Mouse (Mus musculus) B cell, adult (primary cell): ENCODE results near the gene Mdc1. TPM values are rescaled to one million over a fixed set of nuclear protein-coding genes. Genes with fewer than 3 reads are reported as not detected.

ENCODE experiments used
- total RNA-seq: library from RNA; stranded (reverse); gene quantifications from 4 replicates; pipeline ENCODE4 v1.2.4, GENCODE M21; 2023; ENCODE audit not compliant: inconsistent age

Gene Mdc1
- 71.4 to 86.6 TPM (median 79.7 TPM) in 4 replicates for total RNA-seq

DNA sequence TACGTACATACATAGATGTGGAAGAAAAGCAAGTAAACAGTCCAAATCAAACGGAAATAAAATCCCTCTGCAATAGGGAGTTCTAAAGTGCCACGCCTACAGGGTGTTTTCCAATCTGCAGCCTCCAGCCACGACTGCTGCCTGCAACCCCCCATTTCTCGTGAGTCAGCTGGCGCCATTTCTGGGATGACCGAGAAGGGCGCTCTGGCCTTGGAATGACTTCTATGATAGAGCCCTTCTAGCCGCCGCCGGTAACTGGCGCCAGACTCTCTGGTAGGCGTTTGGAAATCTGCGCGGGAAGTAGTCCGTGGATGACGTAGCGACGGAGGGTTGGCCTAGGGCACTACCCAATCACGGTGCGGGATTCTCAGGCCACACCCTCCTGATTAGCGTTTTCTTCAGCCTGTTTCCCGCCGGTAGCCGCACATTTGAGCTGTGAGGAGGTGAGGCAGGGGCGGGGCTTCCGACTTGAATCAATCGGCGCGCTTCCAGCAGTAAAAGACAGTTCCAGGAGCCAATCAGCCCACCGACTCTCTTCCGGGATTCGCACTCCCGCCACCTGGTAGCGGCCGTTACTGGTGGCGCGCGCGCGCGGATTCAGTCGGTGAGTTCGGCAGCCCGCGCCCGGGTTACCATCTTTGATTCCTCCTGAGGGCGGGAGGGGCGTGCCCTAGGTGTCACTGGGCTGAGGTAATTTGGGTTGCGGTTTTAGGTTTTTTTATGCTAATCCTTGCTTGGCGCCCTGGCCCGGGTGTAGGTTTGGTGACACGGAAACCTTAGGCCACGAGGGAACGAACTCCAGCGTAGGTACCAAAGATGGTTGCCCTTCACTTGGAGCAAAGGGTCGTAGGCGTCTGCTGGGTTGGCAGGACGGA lies at the start of gene Mdc1:
Gene Mdc1 (plus strand): TSS at position 440 of the 875 bp plus-strand sequence.

DNA sequence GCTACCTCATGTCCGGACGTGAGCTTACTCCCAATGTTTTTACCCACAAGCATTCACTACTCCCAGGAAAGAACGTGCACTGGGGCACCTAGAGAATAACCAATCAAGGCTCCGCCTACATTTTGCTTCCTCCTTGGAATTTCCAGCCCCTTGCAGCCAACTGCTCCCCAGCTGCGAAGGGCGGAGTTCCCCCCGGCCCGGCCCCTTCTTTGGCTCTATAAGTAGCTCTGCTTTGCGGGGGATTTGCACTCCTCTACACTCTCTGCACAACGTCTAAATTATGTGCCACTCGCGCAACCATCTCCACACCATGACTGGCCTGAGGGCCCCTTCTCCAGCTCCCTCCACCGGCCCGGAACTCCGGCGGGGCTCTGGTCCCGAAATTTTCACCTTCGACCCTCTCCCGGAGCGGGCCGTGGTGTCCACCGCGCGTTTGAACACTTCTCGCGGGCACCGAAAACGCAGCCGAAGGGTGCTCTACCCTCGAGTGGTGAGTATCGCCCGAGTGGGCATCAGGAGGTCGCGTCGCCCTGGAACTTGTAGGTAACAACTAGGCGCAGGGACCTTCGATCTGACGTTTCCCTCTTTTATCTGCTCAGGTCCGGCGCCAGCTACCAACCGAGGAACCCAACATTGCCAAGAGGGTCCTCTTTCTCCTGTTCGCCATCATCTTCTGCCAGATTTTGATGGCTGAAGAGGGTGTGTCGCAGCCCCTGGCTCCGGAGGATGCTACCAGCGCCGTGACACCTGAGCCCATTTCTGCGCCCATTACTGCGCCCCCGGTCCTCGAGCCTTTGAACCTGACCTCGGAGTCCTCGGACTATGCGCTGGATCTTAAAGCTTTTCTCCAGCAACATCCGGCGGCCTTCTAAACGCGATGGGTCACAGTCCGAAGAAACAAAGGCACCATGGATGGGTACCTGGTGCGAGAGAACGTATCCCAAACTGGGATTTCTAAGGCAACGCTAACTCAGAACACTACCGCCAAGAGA lies 19.6 kb upstream of the Mdc1 start, which contains the start of gene Ier3:
Gene Ier3 (plus strand): TSS at position 246 of the 992 bp plus-strand sequence.

DNA sequence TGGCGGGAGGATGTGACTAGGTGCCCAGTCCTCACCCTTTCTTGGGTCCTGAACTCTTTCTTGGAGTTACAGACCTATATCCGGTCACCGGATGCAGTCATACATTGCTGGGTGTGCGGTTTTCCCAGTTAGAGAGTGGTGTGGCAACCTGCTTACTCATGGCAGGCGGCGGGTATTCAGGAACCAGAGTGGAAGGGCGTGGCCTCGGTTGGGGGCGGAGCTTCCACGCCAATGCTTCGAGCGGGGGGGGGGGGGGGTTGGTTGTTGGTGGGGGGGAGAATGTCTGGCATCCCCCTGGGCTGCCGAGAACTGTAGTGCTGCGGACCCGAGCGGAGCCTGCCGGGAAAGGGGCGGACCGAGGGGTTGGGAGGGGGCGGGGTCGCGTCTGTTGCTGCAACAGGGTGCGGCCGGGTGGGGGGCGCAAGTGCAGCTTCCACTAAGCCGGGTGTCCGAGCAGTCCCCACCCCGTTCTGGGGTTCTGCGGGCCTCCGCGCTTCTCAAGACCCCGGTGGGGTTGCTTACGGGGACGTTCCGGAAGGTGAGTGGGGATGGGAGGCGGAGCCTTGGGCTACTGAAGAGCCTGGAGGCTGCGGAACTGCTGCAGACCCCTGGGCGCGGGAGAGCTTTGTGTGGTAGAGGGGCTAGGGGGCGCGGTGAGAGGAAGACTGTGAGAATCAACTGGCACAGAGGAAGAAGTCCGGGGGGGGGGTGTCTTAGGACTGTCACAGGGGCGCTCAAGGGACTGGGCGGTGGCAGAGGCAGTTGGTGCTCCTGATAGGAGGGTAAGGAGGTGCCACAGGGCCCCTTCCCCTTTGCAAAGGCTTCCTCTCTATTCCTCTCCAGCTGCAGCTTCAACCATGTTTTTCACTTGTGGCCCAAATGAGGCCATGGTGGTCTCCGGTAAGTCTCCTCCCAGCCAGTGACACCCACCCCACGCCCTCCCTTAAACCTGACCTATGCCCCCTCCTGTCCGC lies 18.1 kb upstream of the Mdc1 start, which contains the start of gene Flot1:
Gene Flot1 (plus strand): TSS at position 267 of the 974 bp plus-strand sequence.

DNA sequence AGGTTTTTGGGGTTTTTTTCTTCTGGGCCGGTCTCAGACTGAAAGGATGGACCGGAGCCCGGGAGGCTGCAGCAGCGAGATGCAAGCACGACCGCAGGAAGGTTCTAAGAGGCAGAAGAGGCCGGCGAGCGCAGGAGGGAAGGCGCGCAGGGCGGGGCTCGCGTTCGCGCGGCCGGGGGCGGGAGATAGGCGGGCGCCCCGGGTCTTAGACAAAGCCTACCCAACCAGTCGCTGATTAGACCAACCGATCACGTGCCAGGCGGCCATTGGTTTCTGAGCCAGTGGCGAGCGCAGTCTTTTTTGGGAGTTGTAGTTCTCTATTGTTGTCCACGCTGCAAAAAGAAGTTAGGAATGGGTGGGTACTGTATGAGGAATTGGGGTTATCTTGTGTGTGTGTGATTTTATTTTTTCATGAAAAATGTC lies 3.2 kb upstream of the Mdc1 start, which contains the start of gene Tubb5:
Gene Tubb5 (minus strand): TSS at position 185 of the 423 bp plus-strand sequence.

DNA sequence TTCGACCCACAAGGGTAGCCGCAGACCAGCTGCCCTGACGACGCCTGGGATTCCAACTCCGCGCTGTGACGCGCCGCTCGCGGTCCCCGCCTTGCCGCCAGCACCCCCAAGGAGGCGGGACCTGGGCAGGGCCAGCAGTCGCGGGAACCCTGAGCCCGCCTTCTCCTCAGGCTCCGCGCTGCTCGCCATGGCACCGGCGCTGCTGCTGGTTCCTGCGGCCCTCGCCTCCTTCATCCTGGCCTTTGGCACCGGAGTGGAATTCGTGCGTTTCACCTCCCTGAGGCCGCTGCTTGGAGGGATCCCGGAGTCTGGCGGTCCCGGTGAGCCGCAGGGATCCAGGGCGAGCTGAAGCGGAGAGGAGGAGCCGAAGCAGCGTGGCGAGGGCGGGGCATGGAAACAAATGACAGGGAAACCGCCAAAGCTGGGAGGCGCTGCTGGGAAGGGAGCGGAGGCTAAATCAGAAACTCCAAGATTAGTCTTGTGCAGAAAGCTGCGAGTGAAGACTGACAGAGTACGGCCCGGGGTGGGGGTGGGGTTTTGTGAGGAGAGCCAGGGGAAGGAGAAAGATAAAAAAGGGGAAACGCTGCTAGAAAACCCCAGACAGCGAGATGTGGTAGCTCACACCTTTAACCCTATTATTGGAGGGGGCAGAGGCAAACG lies 20.0 kb downstream of the Mdc1 start, which contains the start of gene Nrm:
Gene Nrm (plus strand): TSS at position 121 of the 660 bp plus-strand sequence.

DNA sequence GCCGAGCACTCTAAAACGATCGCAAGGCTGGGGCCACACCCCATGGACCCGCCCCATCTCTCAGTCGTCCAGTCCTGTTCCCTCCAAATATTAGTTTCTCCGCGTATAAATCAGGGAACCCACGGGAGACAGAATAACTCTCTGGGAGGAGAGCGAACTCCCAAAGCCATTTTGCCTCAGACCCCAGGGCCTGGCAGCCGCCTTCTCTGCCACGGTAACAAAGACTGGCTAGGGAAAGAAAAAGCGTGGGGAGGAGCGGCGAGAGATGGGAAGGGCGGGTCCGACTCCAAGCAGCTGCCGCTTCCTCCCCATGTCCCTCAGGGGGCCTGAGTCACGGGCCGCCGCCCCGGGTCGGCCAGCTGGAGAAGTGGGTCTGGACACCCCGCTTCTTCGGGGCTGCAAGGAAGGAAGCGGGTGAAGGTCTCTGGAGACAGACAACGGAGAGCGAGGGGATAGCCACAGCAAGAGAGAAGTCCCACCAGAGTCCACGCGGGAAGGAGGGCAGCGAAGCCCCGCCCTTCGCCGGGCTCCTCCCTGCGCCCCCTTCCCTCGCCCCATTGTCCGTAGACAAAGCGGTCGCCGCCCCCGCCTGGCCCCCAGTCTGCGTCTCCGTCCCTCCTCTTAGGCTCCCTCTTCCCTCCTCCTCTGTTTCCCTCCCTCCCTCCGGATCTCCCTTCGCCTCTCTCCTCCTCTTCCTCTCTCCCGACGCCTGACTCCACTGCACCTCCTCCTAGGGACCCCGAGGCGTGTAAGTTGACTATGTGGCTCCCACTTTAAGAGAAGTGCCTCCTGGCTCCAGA lies 24.4 kb downstream of the Mdc1 start, which contains the start of gene Ppp1r18:
Gene Ppp1r18 (plus strand): TSS at position 113 of the 800 bp plus-strand sequence.

DNA sequence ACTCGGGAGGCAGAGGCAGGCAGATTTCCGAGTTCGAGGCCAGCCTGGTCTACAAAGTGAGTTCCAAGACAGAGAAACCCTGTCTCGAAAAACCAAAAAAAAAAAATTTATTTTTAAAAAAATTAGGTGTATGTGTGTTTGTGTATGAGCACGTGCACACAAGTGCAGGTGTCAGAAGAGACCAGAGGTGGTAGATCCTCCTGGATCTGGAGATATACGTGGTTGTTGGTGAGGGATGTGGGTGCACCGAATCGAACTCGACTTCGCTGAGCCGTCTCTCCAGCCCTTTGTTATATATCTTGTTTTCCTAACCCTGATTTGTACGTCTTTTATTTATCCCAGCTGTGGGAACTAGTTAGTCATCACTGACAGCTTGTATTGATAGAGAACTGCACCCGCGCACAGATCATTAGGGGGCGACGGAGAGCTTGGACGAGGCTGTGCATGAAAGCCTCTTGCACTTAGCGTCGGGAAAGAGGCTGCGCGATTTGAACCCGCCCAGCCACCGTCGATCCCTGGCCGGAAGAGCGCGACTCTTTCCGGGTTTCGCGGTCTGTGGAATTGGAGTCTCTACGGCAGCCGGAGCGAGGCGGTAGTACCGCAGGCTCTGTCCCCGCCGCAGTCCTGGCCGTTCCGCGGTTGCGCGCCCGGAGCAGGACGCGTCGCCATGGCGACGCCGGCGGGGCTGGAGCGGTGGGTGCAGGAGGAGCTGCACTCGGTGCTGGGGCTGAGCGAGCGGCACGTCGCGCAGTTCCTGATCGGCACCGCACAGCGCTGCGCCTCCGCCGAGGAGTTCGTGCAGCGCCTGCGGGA lies 38.1 kb downstream of the Mdc1 start, which contains the start of gene Dhx16:
Gene Dhx16 (plus strand): TSS at position 575 of the 813 bp plus-strand sequence.

DNA sequence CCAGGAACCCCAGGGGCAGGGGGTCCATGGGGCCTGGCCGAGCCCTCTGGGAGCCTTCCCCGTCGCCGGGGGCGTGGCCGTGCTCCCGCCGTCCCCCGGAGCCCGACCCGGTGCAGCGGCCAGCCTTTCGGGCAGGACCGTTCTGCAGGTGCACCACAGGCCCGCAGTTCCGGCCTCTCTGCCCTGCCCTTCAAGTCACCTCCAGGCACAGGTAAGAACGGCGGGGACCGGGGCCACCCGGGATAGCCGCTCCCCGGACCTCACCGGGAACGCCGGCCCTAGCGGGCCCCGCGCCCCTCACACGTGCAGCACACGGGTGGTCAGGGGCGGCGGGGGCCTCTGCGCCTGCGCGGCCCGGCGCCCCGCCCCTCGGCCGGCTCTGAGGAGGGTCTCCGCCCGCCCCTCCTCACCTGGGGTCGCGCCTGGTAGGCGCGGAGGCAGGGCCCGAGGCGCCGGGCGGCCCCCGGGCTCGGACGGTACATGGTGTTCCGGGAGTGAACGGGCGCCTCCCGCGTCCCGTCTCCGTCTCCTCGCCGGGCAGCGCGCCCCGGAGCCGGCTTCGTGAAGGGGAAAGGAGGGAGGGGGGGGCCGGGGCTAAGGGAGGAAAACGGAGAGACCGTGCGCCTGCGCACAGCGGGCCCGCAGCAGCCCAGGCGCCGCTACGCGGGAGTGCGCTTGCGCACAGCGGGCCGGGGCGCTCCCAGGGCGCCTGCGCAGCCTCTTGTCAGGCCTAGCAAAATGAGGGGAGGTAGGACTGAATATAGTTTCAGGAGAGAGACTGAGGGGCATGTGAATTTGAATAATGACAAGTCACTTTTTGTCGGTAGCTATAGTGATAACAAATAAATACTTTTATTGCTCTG lies 55.7 kb downstream of the Mdc1 start, which contains the start of gene 2310061I04Rik:
Gene 2310061I04Rik (minus strand): TSS at position 651 of the 863 bp plus-strand sequence.

Other genes starting within 250 kb of the Mdc1 start
- gene Sfta2, start 240.0 kb upstream of the Mdc1 start, total RNA-seq = not detected in 4 replicates
- gene Gm9573, start 214.9 kb upstream of the Mdc1 start, total RNA-seq = not detected in 4 replicates
- gene Mucl3, start 197.8 kb upstream of the Mdc1 start, total RNA-seq = not detected in 4 replicates
- gene Vars2, start 173.9 kb upstream of the Mdc1 start, total RNA-seq = 43.2 to 67.6 TPM (median 49.8 TPM) in 4 replicates
- 17.9 to 21.2 TPM (median 19.8 TPM) in 4 replicates for gene Gtf2h4, start 167.8 kb upstream of the Mdc1 start, total RNA-seq
- not detected in 4 replicates for gene Ddr1, start 136.9 kb upstream of the Mdc1 start, total RNA-seq
- 0.63 to 0.99 TPM (median 0.78 TPM) in 3 of 4 replicates, not detected in the other for gene Ier3, start 19.8 kb upstream of the Mdc1 start, total RNA-seq
- 16.0 to 20.9 TPM (median 18.6 TPM) in 4 replicates for gene Flot1, start 18.3 kb upstream of the Mdc1 start, total RNA-seq
- gene Tubb5, start 3.2 kb upstream of the Mdc1 start, total RNA-seq = 262 to 275 TPM (median 274 TPM) in 4 replicates
- gene Nrm, start 19.8 kb downstream of the Mdc1 start, total RNA-seq = 80.2 to 95.7 TPM (median 86.5 TPM) in 4 replicates
- 209 to 233 TPM (median 217 TPM) in 4 replicates for gene Ppp1r18, start 24.1 kb downstream of the Mdc1 start, total RNA-seq
- 103 to 128 TPM (median 115 TPM) in 4 replicates for gene Dhx16, start 38.3 kb downstream of the Mdc1 start, total RNA-seq
- gene 2310061I04Rik, start 55.9 kb downstream of the Mdc1 start, total RNA-seq = 16.2 to 22.4 TPM (median 19.8 TPM) in 4 replicates
- gene Atat1, start 68.6 kb downstream of the Mdc1 start, total RNA-seq = 14.7 to 21.4 TPM (median 18.2 TPM) in 4 replicates
- gene Mrps18b, start 74.9 kb downstream of the Mdc1 start, total RNA-seq = 69.7 to 78.6 TPM (median 73.2 TPM) in 4 replicates
- 159 to 172 TPM (median 168 TPM) in 4 replicates for gene Ppp1r10, start 74.9 kb downstream of the Mdc1 start, total RNA-seq
- 114 to 128 TPM (median 125 TPM) in 4 replicates for gene Abcf1, start 128.2 kb downstream of the Mdc1 start, total RNA-seq
- 72.2 to 88.6 TPM (median 80.9 TPM) in 4 replicates for gene Gnl1, start 138.3 kb downstream of the Mdc1 start, total RNA-seq
- gene Prr3, start 138.7 kb downstream of the Mdc1 start, total RNA-seq = 83.4 to 98.8 TPM (median 91.2 TPM) in 4 replicates
- gene H2-T24, start 179.0 kb downstream of the Mdc1 start, total RNA-seq = 41.2 to 56.0 TPM (median 48.9 TPM) in 4 replicates
- 313 to 352 TPM (median 345 TPM) in 4 replicates for gene H2-T23, start 191.3 kb downstream of the Mdc1 start, total RNA-seq
- gene H2-T22, start 201.2 kb downstream of the Mdc1 start, total RNA-seq = 87.9 to 100 TPM (median 90.8 TPM) in 4 replicates
- gene Gm6034, start 201.4 kb downstream of the Mdc1 start, total RNA-seq = 0.35 to 1.7 TPM (median 0.96 TPM) in 3 of 4 replicates, not detected in the other
- 58.1 to 68.2 TPM (median 65.7 TPM) in 4 replicates for gene Gm11127, start 216.9 kb downstream of the Mdc1 start, total RNA-seq